Mouse (Mus musculus) megakaryocyte-erythroid progenitor cell, adult 5-6 weeks (primary cell): ENCODE data around the gene B230307C23Rik. TPM values are rescaled to one million over a fixed set of nuclear protein-coding genes. Genes with fewer than 3 reads are reported as not detected.
A peak's percentile ranks its signal among the peaks of the same experiment; 100 is the strongest.
"Not testable (repeated sequence)": the region's sequence is repeated elsewhere in the genome, so short reads cannot be mapped to it uniquely, and the experiment has no call there.

Source experiments
- ATAC-seq: replicated peaks from 2 replicates; pipeline ENCODE4 v1.8.0; 2016; ENCODE audit warnings: mild to moderate bottlenecking, inconsistent platforms; ENCODE audit not compliant: severe bottlenecking, poor library complexity, low FRiP score, low TSS enrichment
- total RNA-seq, 2 experiments: library from RNA; stranded (forward) in 1 of 2; stranded (reverse) in 1 of 2; fragments of 200-1000, 215-1000 nt in 1 of 2; fragments of >200 nt in 1 of 2; fragmentation: Nextera tagmentation in 1 of 2; gene quantifications; 2 replicates each; pipeline ENCODE4 v1.2.3; 2014 to 2017

B230307C23Rik gene
- total RNA-seq, 2 experiments from 2014 or later: 25.2 to 105 TPM

DNA sequence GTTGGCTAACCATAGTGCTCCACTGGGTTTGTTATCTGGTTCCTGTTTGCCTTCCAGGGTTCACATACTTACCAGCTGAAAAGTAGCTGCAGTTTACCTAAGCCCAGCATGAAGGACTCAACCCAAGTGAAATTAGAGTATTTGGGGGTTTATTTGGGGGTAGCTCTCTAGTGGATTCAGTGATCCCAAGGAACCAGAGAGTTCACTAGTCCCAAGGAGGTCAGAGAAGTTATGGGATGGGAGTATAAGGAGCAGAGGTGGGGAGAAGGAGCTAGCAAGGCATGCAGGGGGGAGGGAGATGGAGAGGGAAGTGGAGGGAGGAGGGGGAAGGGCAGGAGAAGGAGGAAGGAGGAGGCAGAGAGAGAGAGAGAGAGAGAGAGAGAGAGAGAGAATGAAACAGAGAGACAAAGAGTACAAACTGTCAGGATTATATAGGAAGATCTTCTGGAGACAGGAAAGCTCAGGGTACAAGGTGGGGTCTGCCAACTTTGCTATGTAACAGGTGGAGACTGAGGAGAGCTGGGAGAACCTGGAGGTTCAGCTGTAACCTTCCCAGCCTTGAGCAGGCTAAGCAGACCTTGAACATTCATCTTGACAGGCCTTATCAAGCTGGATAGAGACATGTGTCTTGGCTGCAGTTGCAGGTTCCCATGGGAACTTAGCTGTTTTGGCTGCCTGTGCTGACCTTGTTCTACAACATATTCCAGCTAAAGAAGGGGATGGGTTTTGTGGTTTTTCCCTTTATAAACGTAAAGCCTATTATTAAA, 1.1 kb upstream of the B230307C23Rik start:
- ATAC-seq: peak; percentile 27

DNA sequence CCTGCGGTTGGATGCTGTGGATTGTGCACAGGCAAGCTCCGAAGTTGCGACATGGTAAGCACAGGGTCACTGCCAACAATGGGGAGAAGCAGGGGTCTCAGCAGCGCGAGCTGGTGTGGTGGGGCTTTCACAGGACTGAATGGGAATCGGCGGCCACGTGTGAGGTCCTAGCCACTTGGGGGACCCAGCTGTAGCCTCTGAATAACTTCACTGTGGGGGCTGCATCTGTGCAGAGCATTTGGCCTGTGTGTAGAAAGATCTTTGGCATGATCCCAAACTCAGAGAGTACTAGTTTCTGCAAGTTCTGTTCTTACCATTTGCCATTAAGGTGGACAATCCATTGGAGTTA, 242 bp downstream of the B230307C23Rik start:
- ATAC-seq: not testable (repeated sequence)

DNA sequence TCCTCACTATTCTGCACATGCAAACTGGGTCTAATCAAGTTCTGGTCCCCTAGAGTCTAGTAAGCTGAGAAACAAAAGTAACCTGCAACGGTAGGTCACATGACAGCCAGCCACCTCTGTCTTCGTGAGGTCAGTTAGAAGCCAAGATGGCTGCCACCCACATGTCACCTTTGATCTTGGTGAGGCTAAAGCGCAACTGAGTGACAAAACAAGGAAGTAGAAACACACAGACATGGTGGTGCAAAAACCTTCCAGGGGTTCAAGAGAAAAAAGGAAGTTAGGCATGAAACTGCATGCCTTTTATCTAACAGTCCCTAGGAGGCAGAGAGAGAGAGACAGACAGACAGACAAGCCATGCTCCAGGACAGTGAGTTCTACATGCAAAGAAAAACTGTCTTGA, 25.0 kb downstream of the B230307C23Rik start:
- no peak for ATAC-seq

DNA sequence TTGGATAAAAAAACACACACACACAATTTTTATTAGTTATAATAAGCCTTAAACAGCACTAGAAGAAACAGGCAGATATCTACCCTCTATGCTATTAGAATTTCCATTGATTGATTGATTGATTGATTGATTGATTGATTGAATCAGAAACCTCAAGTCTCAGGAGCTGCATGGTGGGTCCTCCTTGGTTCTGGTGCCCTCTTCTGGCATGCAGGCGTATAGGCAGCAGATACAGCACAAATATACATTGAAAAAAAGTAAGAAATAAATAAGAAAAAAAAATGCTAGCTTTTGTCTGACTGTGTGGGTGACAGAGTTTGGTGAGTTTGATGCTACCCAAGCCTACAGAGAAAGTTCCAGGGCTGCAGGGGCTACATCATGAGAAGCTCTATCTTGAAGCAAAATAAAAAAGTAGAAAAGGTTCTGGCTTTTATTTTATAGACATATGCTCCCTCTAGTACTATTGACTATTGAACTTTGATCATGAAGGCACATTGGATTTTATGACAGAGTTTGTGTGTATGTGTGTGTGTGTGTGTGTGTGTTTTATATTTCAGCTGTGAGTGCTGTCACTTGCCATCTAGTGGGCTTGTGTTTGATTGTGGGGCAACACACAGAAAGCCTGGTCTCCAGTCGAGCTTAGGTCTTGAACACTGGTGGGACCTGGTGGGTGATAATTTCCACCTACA, 25.7 kb downstream of the B230307C23Rik start:
- ATAC-seq: peak; percentile 84

DNA sequence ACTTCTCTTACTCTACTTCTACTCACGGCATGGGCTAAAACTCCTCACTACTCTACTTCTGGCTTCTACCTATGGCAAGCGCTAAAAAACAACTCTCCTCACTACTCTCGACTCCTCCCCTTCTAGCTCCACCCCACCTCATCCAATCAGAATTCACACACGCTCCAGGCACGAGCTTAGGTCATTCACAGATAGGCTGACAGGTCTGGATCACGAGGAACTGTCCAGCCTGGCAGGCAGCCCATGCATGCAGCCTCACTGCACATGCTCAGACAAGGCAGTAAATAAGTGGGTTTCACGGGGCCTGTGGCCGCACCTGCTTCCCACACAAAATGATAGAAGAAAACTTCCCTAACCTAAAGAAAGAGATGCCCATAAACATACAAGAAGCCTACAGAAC, 29.1 kb downstream of the B230307C23Rik start:
- ATAC-seq: not testable (repeated sequence)

DNA sequence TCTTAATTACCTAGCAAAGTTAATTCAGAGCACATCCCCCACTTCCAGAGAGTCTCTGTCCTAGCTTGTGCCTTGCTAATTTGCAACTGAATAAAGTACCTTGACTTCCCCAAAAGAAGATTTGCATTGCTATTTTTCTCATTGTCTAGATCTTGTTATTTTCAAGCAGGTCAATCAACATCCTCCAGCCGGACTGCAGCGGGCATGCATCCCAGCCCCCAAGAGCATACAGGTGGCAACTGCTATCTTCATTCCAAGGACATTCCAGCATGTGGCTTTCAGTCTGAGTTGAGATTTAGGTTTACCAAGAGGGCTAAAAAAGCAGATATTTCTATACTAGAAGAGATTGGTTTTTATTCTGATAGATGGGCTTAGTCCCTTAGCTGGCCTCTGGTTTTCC, 37.9 kb downstream of the B230307C23Rik start:
- ATAC-seq: not testable (repeated sequence)

DNA sequence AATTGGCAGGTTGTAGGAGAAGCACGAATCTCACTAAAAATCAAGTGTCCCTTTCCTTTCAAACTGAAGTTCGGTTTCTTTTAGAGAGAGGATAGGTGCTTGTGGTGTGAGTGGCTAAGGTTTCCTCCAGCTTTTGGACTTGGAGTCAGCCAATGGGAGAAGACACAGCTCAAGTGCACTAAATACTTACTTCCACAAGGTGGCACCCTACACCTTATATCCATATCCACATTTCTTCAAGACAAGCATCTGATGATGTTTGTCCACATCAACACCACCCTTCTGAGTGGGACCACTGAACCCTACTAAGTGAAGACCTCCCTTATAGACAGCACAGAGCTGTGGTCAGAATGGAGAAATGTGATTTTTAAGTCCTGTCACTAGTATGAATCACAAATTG, 44.6 kb downstream of the B230307C23Rik start:
- ATAC-seq: peak; percentile 93

DNA sequence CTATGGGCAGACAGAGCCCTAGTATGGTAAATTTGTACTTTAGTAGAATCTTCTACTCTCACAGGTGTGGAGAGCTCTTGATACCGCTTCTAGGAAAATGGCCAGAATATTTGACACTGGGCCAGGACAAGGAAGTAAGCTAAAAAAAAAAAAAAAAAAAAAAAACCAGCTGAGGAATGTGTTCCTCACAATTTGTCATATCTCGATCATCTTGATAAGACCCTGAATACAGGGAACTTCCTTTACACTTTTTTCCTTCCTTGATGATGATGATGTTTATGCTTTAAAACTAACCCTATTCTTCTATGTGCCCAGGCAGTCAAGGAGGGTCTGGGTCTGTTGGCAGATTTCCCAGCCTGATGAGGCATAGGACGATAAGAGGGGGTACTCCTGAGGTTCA, 82.3 kb downstream of the B230307C23Rik start:
- not testable (repeated sequence) for ATAC-seq

DNA sequence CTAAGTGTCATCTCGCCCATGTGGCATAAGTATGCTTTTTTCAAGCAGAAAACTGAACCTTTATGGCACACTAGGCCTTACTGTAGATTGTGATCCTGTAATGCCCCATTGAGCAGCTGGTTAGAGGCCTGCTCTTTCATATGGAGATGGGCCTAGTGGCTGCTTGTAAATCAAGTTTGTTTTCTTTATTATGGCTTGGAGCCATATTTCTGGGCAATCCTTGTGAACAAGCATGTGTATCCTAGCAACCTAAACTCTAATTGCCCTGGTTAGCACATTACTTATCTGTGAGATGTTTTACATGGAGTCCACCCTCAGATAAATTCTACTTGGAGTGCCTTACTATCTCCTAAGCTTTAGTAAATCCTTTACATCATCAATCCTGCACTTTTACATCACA, 84.0 kb downstream of the B230307C23Rik start:
- not testable (repeated sequence) for ATAC-seq

Other genes with a start within 250 kb of the B230307C23Rik start
- not detected in 2 replicates for gene Ripk4, start 233.5 kb upstream of the B230307C23Rik start, total RNA-seq (2014; fragmentation: Nextera tagmentation)
- not detected in 2 replicates for gene Ripk4, start 233.5 kb upstream of the B230307C23Rik start, total RNA-seq (2017)
- gene Prdm15, start 145.5 kb upstream of the B230307C23Rik start, total RNA-seq (2014; fragmentation: Nextera tagmentation): 28.6 and 37.8 TPM in 2 replicates
- gene Prdm15, start 145.5 kb upstream of the B230307C23Rik start, total RNA-seq (2017): 9.7 and 13.4 TPM in 2 replicates
- gene C2cd2, start 34.7 kb upstream of the B230307C23Rik start, total RNA-seq (2014; fragmentation: Nextera tagmentation): 10.0 and 19.5 TPM in 2 replicates
- 18.2 and 21.9 TPM in 2 replicates for gene C2cd2, start 34.7 kb upstream of the B230307C23Rik start, total RNA-seq (2017)
- gene Zbtb21, start 34.7 kb upstream of the B230307C23Rik start, total RNA-seq (2014; fragmentation: Nextera tagmentation): 12.0 and 19.6 TPM in 2 replicates
- gene Zbtb21, start 34.7 kb upstream of the B230307C23Rik start, total RNA-seq (2017): 7.5 and 10.3 TPM in 2 replicates
- 49.0 and 89.6 TPM in 2 replicates for gene A630089N07Rik, start 85.1 kb downstream of the B230307C23Rik start, total RNA-seq (2014; fragmentation: Nextera tagmentation)
- gene A630089N07Rik, start 85.1 kb downstream of the B230307C23Rik start, total RNA-seq (2017): 36.5 and 63.9 TPM in 2 replicates